ENCODE assay signal across 14 mouse cellular contexts in genomic region chr3:38625575-38626184, GRCm38 (mm10).
DNase-seq lines count a peak whose midpoint lies in the region; ATAC-seq and TF ChIP-seq lines count a peak whose summit lies in the region.
"Had no signal": no experiment of that assay in that cellular context is flagged by ENCODE, and none has a peak within 500 bp of the region (broad histone marks: within the 10 kb centered on the region; RNA-seq: fewer than 3 reads in every experiment).

No protein-coding gene starts in this region.

- H3K27me3 ChIP-seq in hindbrain, embryonic 11.5 days (ENCODE audit: control insufficient read depth, insufficient read depth, low read length) = no peaks in the 10 kb centered on the region
- no peaks in the 10 kb centered on the region for H3K27me3 ChIP-seq in hindbrain, postnatal 0 days (ENCODE audit: insufficient read depth, low read length)
- H3K27me3 ChIP-seq in CH12.LX (replicated peaks) = no peaks in the 10 kb centered on the region
- no peaks in the 10 kb centered on the region for H3K27me3 ChIP-seq in midbrain, embryonic 12.5 days
- H3K27me3 ChIP-seq: hindbrain, embryonic 15.5 days had no signal

- no peak for TF ChIP-seq CTCF in hindbrain, postnatal 0 days (IDR thresholded peaks at IDR 0.05; ENCODE audit: low read depth)
- no peak for TF ChIP-seq CTCF in CH12.LX (conservative IDR thresholded peaks at IDR 0.05 in 1 of 2, IDR thresholded peaks at IDR 0.05 in 1 of 2; ENCODE audit: low read depth in 2 of 2, low read length in 2 of 2)
- no peak for TF ChIP-seq CTCF in brain, embryonic 14.5 days (IDR thresholded peaks at IDR 0.05; ENCODE audit: borderline replicate concordance, extremely low read depth, insufficient read depth, insufficient read length)

- TF ChIP-seq RAD21 in CH12.LX (IDR thresholded peaks at IDR 0.05; ENCODE audit: low read depth, low read length) = no peak

- dilution Hi-C loops in CH12.LX (cut with MboI; ENCODE audit: extremely low pct_ligation_motif_present, extremely low pct_unique_long_range_greater_than_20kb, low sequenced_read_pairs) = no loop called here

- H3K4me1 ChIP-seq in hindbrain, embryonic 11.5 days (replicated peaks; ENCODE audit: control insufficient read depth, insufficient read depth, low read length) = no peaks in the 10 kb centered on the region; the same call in 1 of the 2 replicates
- no peaks in the 10 kb centered on the region for H3K4me1 ChIP-seq in hindbrain, postnatal 0 days (ENCODE audit: insufficient read depth, low read length)
- H3K4me1 ChIP-seq in CH12.LX (ENCODE audit: control insufficient read depth in 1 of 2, insufficient read depth in 2 of 2) = peaks cover 11 to 12% of the 10 kb centered on the region in 2 experiments
- H3K4me1 ChIP-seq in midbrain, embryonic 12.5 days = no peaks in the 10 kb centered on the region
- H3K4me1 ChIP-seq: hindbrain, embryonic 15.5 days had no signal

- in situ Hi-C loops in CH12.LX (cut with MboI; ENCODE audit: low pct_ligation_motif_present, low pct_unique_long_range_greater_than_20kb, low sequenced_read_pairs) = no loop called here

- ATAC-seq in hindbrain, embryonic 11.5 days (ENCODE audit: low FRiP score) = no peak
- ATAC-seq in hindbrain, postnatal 0 days = no peak
- 0 out of 2 replicates have a peak, but pooled peaks have one; percentile 9 for ATAC-seq in midbrain, embryonic 12.5 days (ENCODE audit: low FRiP score, low read depth)

- no peak for TF ChIP-seq EP300 in CH12.LX (IDR thresholded peaks at IDR 0.05; ENCODE audit: low read length)

- no peak overlapping the region for H3K27ac ChIP-seq in hindbrain, embryonic 11.5 days (ENCODE audit: low read depth, low read length)
- H3K27ac ChIP-seq in hindbrain, postnatal 0 days = no peak overlapping the region
- no peak overlapping the region for H3K27ac ChIP-seq in CH12.LX (ENCODE audit: insufficient read depth, low read depth)
- peak overlapping the region; percentile 36; the same call in 1 of the 2 replicates for H3K27ac ChIP-seq in midbrain, embryonic 12.5 days (replicated peaks)
- H3K27ac ChIP-seq: hindbrain, embryonic 15.5 days had no signal

- 57% methylated on average over 12 of the region's 12 CpGs for WGBS in hindbrain, embryonic 11.5 days
- 59% methylated on average over 12 of the region's 12 CpGs for WGBS in hindbrain, postnatal 0 days
- WGBS in midbrain, embryonic 12.5 days = 64% methylated on average over 12 of the region's 12 CpGs

- no peaks in the 10 kb centered on the region for H3K36me3 ChIP-seq in hindbrain, embryonic 11.5 days (ENCODE audit: control insufficient read depth, insufficient read depth, low read length)
- no peaks in the 10 kb centered on the region for H3K36me3 ChIP-seq in hindbrain, postnatal 0 days (ENCODE audit: insufficient read depth, low read length)
- H3K36me3 ChIP-seq in CH12.LX (replicated peaks in 1 of 2; ENCODE audit: control insufficient read depth in 1 of 2, insufficient read depth in 1 of 2, low read length in 1 of 2) = no peaks in the 10 kb centered on the region
- H3K36me3 ChIP-seq in midbrain, embryonic 12.5 days = no peaks in the 10 kb centered on the region
- H3K36me3 ChIP-seq: hindbrain, embryonic 15.5 days had no signal

- H3K9me3 ChIP-seq in hindbrain, embryonic 11.5 days (ENCODE audit: control insufficient read depth, low read length) = no peaks in the 10 kb centered on the region
- no peaks in the 10 kb centered on the region for H3K9me3 ChIP-seq in hindbrain, postnatal 0 days (ENCODE audit: low read length)
- no peaks in the 10 kb centered on the region for H3K9me3 ChIP-seq in CH12.LX (replicated peaks; ENCODE audit: low read length)
- no peaks in the 10 kb centered on the region for H3K9me3 ChIP-seq in midbrain, embryonic 12.5 days
- H3K9me3 ChIP-seq: hindbrain, embryonic 15.5 days had no signal

- no peaks in the 10 kb centered on the region for H3K79me2 ChIP-seq in CH12.LX (replicated peaks; ENCODE audit: control insufficient read depth, extremely low read depth, insufficient read depth, poor library complexity, severe bottlenecking)

- no peak overlapping the region for H3K4me3 ChIP-seq in hindbrain, embryonic 11.5 days (ENCODE audit: low read depth, low read length)
- H3K4me3 ChIP-seq in hindbrain, postnatal 0 days (ENCODE audit: low read length) = no peak overlapping the region
- no peak overlapping the region for H3K4me3 ChIP-seq in CH12.LX (replicated peaks in 1 of 3; ENCODE audit: low read depth in 2 of 3, low read length in 2 of 3, poor library complexity in 1 of 3)
- no peak overlapping the region for H3K4me3 ChIP-seq in midbrain, embryonic 12.5 days
- H3K4me3 ChIP-seq: erythroblast, embryonic 14.5 days; hindbrain, embryonic 15.5 days; myocyte had no signal

- no peak for TF ChIP-seq POLR2A in CH12.LX (IDR thresholded peaks at IDR 0.05; ENCODE audit: low read depth, low read length)
- no peak for TF ChIP-seq POLR2A in brain, embryonic 14.5 days (IDR thresholded peaks at IDR 0.05; ENCODE audit: borderline replicate concordance, extremely low read depth, insufficient read depth, insufficient read length, poor library complexity, severe bottlenecking)

- H3K4me2 ChIP-seq in hindbrain, embryonic 11.5 days (replicated peaks; ENCODE audit: low read depth, low read length) = no peak overlapping the region
- H3K4me2 ChIP-seq in hindbrain, postnatal 0 days (ENCODE audit: low read depth, low read length) = no peak overlapping the region
- H3K4me2 ChIP-seq in CH12.LX (ENCODE audit: insufficient read depth, low read depth, poor library complexity, severe bottlenecking) = peak overlapping the region; percentile 65
- no peak overlapping the region for H3K4me2 ChIP-seq in midbrain, embryonic 12.5 days (replicated peaks)
- H3K4me2 ChIP-seq: hindbrain, embryonic 15.5 days had no signal

- DNase-seq in hindbrain, embryonic 11.5 days (ENCODE audit: low spot score) = peak; percentile 18
- DNase-seq in hindbrain, postnatal 0 days (ENCODE audit: low spot score) = no peak
- peak; percentile 12 for DNase-seq in CH12.LX (ENCODE audit: extremely low read depth)
- DNase-seq in brain, embryonic 14.5 days (ENCODE audit: low read depth) = peak; percentile 47
- DNase-seq in frontal cortex, adult 2 months (ENCODE audit: extremely low spot score in 1 of 2, low spot score in 1 of 2) = no peak
- DNase-seq in left cerebral cortex, adult 11 months (ENCODE audit: low spot score) = no peak
- DNase-seq: cerebellum, postnatal 10 days; gastrocnemius, postnatal 10 days; lung, postnatal 10 days; right cerebral cortex, postnatal 14 days had no signal

- H3K9ac ChIP-seq in hindbrain, embryonic 11.5 days (ENCODE audit: low read depth, low read length) = no peak overlapping the region
- no peak overlapping the region for H3K9ac ChIP-seq in hindbrain, postnatal 0 days (replicated peaks; ENCODE audit: low read length)
- H3K9ac ChIP-seq in CH12.LX (ENCODE audit: insufficient read depth, low read depth) = no peak overlapping the region
- H3K9ac ChIP-seq in midbrain, embryonic 12.5 days (replicated peaks) = no peak overlapping the region
- H3K9ac ChIP-seq: hindbrain, embryonic 15.5 days had no signal

TF ChIP-seq in CH12.LX, 34 proteins besides CTCF, POLR2A, EP300 and RAD21:
- TF ChIP-seq UBTF (IDR thresholded peaks at IDR 0.05; ENCODE audit: low read depth, low read length) (no peak), RCOR1 (conservative IDR thresholded peaks at IDR 0.05; ENCODE audit: low read depth, low read length) (no peak), NRF1 (IDR thresholded peaks at IDR 0.05; ENCODE audit: low read depth, low read length) (no peak), ZNF384 (IDR thresholded peaks at IDR 0.05; ENCODE audit: low read depth, low read length) (no peak), CHD2 (IDR thresholded peaks at IDR 0.05; ENCODE audit: low read length) (no peak), MAX (IDR thresholded peaks at IDR 0.05; ENCODE audit: low read length) (peak; percentile 61; the same call in 1 of the 2 replicates), JUND (conservative IDR thresholded peaks at IDR 0.05; ENCODE audit: low read depth, low read length) (no peak), MXI1 (IDR thresholded peaks at IDR 0.05; ENCODE audit: low read depth, low read length) (peak; percentile 49; the same call in 1 of the 2 replicates), USF2 (conservative IDR thresholded peaks at IDR 0.05; ENCODE audit: low read depth, low read length) (no peak), ETS1 (conservative IDR thresholded peaks at IDR 0.05; ENCODE audit: low read depth, low read length) (no peak), MAZ (IDR thresholded peaks at IDR 0.05; ENCODE audit: low read depth, low read length) (no peak), TBP (conservative IDR thresholded peaks at IDR 0.05; ENCODE audit: low read depth, low read length) (no peak), KAT2A (IDR thresholded peaks at IDR 0.05; ENCODE audit: insufficient replicate concordance, low read length) (no peak), POLR2AphosphoS2 (IDR thresholded peaks at IDR 0.05; ENCODE audit: low read depth, low read length) (no peak), ZKSCAN1 (IDR thresholded peaks at IDR 0.05; ENCODE audit: borderline replicate concordance, low read depth, low read length) (no peak), TCF12 (IDR thresholded peaks at IDR 0.05; ENCODE audit: low read depth, low read length) (no peak)

Comparison
In these comparisons a context has a peak if more than half of its experiments do, and no peak if none do; other contexts are left out.
1. DNase-seq: peak in hindbrain, embryonic 11.5 days (single experiment), CH12.LX (single experiment) and brain, embryonic 14.5 days (single experiment); none in hindbrain, postnatal 0 days (single experiment), frontal cortex, adult 2 months (0 of 2) and left cerebral cortex, adult 11 months (single experiment).